Mouse (Mus musculus) heart, postnatal 10 days (tissue): ENCODE measurements at regions not wholly inside any gene's neighbourhood (a gene's known extent, or its start where the extent isn't known, plus 50 kb on each side); places are given as distances from the start of the nearest gene placed in this dataset.

Experiments
- DNase-seq, 2 experiments: peaks; one replicate each; pipeline ENCODE4 v3.0.0; 2021
- intact Hi-C: fragments of 180-260 bp; cut with DNase I; formaldehyde crosslinking; loops from one replicate; pipeline ENCODE4 v1.15.1; 2025

- intact Hi-C loops: no loop called here
- no peak for DNase-seq
Observed at GRCm38 (mm10) chr19:53476768-53477547, 52.0 kb upstream of the Dusp5 start.

- DNase-seq: no peak
- intact Hi-C loops: no loop called here
Observed at GRCm38 (mm10) chr19:53469256-53469655, 59.7 kb upstream of the Dusp5 start.

- intact Hi-C loops: no loop called here
- DNase-seq: no peak
Observed at GRCm38 (mm10) chr19:53464681-53465080, 64.2 kb upstream of the Dusp5 start.

GRCm38 (mm10) chr19:53464135-53464534, 64.8 kb upstream of the Dusp5 start:
- DNase-seq: no peak
- intact Hi-C loops: no loop called here

GRCm38 (mm10) chr19:53461025-53462015, 67.6 kb upstream of the Dusp5 start:
- intact Hi-C loops: no loop called here
- DNase-seq: no peak

GRCm38 (mm10) chr19:53460312-53461024, 68.4 kb upstream of the Dusp5 start:
- DNase-seq: no peak
- intact Hi-C loops: no loop called here

- DNase-seq: no peak
- intact Hi-C loops: no loop called here
Observed at GRCm38 (mm10) chr19:53459407-53459788, 69.0 kb upstream of the Smndc1 start.

GRCm38 (mm10) chr19:53458770-53459406, 68.5 kb upstream of the Smndc1 start:
- DNase-seq: no peak

GRCm38 (mm10) chr19:53456681-53457080, 66.3 kb upstream of the Smndc1 start:
- no peak for DNase-seq
- intact Hi-C loops: no loop called here

More at GRCm38 (mm10) chr19:53458770-53459406, 68.5 kb upstream of the Smndc1 start:
- intact Hi-C loops: no loop called here

- DNase-seq: no peak
Observed at GRCm38 (mm10) chr19:53454571-53454970, 64.2 kb upstream of the Smndc1 start.

GRCm38 (mm10) chr19:53454059-53454458, 63.7 kb upstream of the Smndc1 start:
- intact Hi-C loops: no loop called here

More at GRCm38 (mm10) chr19:53454571-53454970, 64.2 kb upstream of the Smndc1 start:
- intact Hi-C loops: no loop called here

GRCm38 (mm10) chr19:53453317-53453947, 63.1 kb upstream of the Smndc1 start:
- DNase-seq: no peak
- intact Hi-C loops: no loop called here

More at GRCm38 (mm10) chr19:53454059-53454458, 63.7 kb upstream of the Smndc1 start:
- DNase-seq: no peak

GRCm38 (mm10) chr19:53452360-53452759, 62.0 kb upstream of the Smndc1 start:
- peak in 1 of 2 experiments; percentile 32 for DNase-seq
- intact Hi-C loops: no loop called here

GRCm38 (mm10) chr19:53451388-53451922, 61.1 kb upstream of the Smndc1 start:
- DNase-seq: peak in 1 of 2 experiments; percentile 22
- intact Hi-C loops: no loop called here

- intact Hi-C loops: no loop called here
- no peak for DNase-seq
Observed at GRCm38 (mm10) chr19:53450624-53451387, 60.4 kb upstream of the Smndc1 start.

- intact Hi-C loops: no loop called here
- no peak for DNase-seq
Observed at GRCm38 (mm10) chr19:53449137-53449783, 58.9 kb upstream of the Smndc1 start.

- DNase-seq: peak in 1 of 2 experiments; percentile 38
- intact Hi-C loops: no loop called here
Observed at GRCm38 (mm10) chr19:53448206-53448605, 57.8 kb upstream of the Smndc1 start.

GRCm38 (mm10) chr19:53447754-53448153, 57.4 kb upstream of the Smndc1 start:
- peak in 1 of 2 experiments; percentile 37 for DNase-seq
- intact Hi-C loops: no loop called here
